Mouse (Mus musculus) thymus, adult 2 months (tissue): ENCODE results near the gene Phc1.

ENCODE experiments used
- CTCF ChIP-seq: fragments of 200-500 bp; IDR thresholded peaks from 2 replicates; pipeline ENCODE4 v1.5.1; 2012; ENCODE audit warnings: mild to moderate bottlenecking, control low read depth, low read length, moderate library complexity, borderline replicate concordance; ENCODE audit not compliant: control insufficient read depth, poor library complexity, insufficient read depth; ENCODE audit errors: extremely low read depth
- POLR2A ChIP-seq: fragments of 200-500 bp; IDR thresholded peaks from 2 replicates; pipeline ENCODE4 v1.6.1; 2012; ENCODE audit warnings: mild to moderate bottlenecking, low read length, control low read depth, moderate library complexity; ENCODE audit not compliant: control insufficient read depth, poor library complexity, insufficient read depth; ENCODE audit errors: extremely low read depth

DNA sequence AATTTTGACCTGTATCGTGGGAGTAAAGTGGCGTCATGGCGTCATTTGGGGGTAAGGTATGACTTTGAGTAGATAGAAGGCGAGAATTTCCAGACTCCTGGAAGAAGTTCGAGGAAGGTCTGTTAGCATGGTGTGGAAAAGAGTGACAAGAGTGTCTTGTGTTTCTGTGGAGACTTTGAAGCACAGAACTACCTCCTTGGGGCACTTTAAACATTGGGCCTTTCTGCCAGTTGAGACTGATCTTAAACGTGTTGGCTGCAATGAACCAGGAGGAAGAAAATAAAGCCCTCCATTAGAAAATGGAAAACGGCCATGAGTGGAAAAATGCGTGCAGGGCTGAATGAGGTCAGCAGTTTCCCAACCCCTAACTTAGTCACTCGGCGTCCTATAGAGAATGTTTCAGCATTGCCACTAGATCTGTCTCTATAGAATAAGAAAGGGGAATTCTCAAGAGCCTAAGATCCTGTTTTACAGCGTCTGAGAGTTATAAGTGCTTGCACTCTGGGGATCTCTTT is 30.9 kb downstream of the Phc1 start:
- TF ChIP-seq CTCF (no peak), POLR2A (no peak)
